Mouse (Mus musculus): Measurements from ENCODE around the gene 4930449I24Rik.
"Not testable (repeated sequence)": the region's sequence is repeated elsewhere in the genome, so short reads cannot be mapped to it uniquely, and the experiment has no call there.

4930449I24Rik gene

DNA sequence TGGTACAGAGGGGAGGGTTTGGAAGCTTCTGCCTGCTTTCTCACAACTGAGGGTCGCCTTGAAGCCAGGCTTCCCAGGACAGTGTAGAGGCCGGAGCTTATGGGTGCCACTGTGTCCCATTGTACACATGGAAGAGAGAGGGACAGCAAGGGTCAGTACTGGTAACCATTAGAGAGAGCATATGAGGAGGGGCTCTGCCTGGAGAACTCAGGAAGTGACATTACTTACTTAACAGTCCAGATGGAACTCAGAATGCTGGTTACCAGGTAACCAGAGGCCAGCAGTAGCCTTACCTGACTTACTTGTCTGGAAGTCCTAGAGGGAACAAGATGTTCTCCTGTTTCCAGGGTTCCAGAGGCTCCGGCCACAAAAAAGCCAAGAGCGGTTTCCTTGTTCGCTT, at the start of gene 4930449I24Rik:
Gene 4930449I24Rik, plus strand, starts transcription at position 301 of the 400 bp plus-strand sequence.
- DNase-seq (ENCODE audit: low read depth), result not testable (repeated sequence)

DNA sequence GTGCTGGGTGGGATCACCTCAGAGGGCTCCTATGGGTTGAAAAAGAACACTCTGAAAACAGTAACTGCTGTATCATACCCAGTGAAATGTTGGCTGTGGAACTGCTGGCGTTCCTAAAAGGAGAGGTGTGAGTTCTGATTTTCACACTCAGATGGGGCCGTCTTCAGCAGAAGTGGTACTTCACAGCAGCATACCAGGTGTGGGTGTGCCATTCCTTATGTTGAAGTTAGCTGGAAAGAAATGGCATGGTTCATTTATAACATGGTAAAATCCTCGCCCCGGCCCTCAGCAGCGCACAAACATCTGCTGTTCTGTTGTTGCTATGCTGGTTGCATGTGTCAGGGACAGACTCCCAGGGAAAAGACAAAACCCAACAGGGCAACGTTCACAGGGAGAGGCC, 48.6 kb upstream of the 4930449I24Rik start:
- DNase-seq (ENCODE audit: low read depth), result no peak

DNA sequence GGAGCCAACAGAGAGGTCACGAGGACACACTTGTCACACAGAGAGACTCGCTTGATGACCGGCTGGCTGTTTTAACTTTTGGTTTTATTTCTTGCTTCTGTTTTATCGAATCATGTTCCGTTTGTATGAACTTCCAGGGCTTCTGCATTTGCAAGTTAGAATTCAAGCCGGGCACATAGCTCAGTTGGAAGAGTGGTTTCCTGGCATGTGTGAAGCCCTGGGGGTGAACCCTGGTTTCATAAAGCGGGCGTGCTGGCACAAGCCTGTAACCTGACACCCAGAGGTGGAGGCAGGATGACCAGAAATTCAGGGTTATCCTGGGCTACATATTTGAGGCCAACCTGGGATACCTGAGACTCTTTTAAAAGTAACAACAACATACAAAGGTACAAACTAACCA, 40.6 kb upstream of the 4930449I24Rik start:
- no peak for DNase-seq (ENCODE audit: low read depth)

DNA sequence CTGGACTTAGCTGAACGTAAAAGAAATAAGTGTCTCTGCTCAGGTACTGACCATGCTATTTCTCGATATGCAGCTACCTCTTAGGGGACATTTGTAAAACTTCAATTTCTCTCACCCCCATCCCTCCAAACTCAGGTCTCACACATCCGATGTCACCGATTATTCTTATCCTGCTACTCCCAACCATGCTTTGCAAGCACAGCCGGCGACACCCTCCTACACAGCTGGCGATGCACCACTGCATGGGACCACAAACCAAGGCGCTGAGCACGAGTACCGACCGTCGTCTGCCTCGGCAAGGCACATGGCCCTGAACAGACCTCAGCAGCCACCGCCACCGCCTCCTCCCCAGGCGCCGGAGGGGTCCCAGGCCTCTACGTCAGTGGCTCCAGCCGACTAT, 35.5 kb upstream of the 4930449I24Rik start:
- DNase-seq (ENCODE audit: low read depth), result no peak

DNA sequence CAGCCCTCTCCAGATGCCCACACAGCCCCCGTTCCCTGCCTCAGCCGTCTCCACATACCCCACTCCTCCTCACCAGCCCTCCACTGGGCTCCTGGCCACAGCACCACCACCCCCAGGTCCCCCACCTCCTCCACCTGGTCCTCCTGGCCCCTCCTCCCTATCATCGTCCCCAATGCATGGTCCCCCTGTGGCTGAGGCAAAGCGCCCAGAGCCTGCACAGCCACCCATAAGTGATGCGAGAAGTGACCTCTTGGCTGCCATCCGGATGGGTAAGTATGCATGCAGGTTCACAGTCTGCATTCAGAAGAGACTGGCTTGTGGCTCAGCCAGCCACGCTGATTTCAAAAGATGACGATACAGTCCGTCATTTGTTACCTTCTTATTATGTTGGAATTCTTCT, 33.9 kb upstream of the 4930449I24Rik start:
- DNase-seq (ENCODE audit: low read depth), result no peak

DNA sequence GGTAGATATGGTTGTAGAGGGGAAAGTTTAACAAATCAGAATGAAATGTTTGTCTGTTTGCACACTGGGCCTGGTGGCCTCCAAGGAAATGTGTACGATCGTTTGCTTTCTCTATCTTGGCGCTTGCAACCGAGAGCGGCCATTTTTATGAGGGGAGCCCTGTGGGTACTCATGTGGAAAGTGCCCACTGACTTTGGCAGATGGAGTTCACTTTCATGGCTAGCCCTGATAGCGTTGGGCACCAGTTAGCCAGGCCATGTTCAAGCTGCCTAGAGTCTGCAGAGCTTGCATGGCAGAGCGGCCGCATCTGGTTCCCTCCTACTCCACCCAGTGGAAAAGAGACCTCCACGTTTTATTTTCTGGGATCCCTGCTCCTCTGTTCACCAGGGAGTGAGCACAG, 31.4 kb upstream of the 4930449I24Rik start:
- no peak for DNase-seq (ENCODE audit: low read depth)

DNA sequence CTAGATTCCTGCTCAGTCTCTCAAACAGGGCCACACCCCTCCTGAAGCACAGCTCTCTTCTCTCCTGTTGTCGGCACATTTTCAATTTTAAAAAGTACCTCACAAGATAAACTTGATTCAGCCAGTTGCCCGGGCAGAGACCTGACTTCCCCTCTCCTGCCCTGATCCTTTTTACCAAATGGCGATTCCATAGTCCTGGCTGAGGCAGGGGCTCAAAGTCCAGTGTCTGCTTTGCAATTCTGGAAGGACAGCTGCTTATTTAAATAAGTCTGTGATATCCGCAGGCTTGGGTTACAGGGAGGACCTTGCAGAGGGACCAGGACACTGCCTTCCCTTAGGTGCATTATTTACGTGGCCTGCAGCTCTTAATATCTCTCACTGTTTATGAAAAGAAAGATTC, 30.9 kb upstream of the 4930449I24Rik start:
- no peak for DNase-seq (ENCODE audit: low read depth)

DNA sequence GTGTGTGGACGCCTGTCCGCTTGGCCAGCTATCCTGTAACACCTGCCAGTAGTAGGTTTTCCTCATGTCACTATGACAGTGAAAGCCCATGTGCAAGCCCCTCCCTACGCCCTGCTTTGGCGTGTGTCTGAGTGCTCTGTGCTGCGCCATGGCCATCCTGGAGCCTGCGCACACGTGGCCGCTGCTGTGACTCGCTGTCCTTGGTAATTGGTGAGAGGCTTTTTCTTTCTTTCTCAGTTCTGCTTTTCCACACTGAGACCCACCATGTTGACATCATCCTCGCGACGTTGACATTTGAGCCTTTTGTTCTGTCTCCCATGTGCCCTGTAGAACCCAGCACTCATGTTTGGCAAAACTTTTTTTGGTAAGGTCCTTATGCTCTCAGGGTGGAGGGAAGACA, 30.4 kb upstream of the 4930449I24Rik start:
- DNase-seq (ENCODE audit: low read depth), result no peak

DNA sequence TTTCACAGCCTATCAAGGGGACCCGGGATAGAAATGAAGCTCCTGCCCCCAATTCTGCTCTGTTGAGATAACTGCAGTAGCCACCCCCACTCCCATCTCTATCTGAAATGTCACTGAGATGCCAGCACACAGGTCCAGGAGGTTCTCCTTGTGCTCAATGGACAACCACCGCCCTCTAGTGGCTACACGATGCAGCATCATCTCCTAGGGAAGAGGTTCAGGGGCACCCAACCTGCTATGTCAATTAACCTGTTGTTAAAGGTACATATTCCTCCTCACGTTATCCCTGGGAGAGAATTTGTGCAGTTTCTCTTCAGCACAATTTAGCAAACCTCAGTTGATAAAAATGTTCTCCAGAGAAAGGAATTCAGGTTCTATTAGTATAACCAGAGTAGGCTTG, 22.6 kb upstream of the 4930449I24Rik start:
- DNase-seq (ENCODE audit: low read depth), result not testable (repeated sequence)

DNA sequence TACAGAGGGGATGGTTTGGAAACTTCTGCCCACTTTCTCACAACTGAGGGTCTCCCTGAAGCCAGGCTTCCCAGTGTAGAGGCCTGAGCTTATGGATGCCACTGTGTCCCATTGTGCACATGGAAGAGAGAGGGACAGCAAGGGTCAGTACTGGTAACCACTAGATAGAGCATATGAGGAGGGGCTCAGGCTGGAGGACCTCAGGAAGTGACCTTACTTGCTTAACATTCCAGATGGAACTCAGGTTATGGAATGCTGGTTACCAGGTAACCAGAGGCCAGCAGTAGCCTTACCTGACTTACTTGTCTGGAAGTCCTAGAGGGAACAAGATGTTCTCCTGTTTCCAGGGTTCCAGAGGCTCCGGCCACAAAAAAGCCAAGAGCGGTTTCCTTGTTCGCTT, 20.5 kb upstream of the 4930449I24Rik start, which contains the start of gene Gm6408:
Gene Gm6408, plus strand, starts transcription at position 301 of the 400 bp plus-strand sequence.
- DNase-seq (ENCODE audit: low read depth), result not testable (repeated sequence)

DNA sequence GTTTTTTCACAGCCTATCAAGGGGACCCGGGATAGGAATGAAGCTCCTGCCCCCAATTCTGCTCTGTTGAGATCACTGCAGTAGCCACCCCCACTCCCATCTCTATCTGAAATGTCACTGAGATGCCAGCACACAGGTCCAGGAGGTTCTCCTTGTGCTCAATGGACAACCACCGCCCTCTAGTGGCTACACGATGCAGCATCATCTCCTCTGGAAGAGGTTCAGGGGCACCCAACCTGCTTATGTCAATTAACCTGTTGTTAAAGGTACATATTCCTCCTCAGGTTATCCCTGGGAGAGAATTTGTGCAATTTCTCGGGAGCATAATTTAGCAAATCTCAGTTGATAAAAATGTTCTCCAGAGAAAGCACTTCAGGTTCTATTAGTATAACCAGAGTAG, 13.2 kb upstream of the 4930449I24Rik start:
- peak; percentile 5 for DNase-seq (ENCODE audit: low read depth)

DNA sequence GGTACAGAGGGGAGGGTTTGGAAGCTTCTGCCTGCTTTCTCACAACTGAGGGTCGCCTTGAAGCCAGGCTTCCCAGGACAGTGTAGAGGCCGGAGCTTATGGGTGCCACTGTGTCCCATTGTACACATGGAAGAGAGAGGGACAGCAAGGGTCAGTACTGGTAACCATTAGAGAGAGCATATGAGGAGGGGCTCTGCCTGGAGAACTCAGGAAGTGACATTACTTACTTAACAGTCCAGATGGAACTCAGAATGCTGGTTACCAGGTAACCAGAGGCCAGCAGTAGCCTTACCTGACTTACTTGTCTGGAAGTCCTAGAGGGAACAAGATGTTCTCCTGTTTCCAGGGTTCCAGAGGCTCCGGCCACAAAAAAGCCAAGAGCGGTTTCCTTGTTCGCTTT, 11.1 kb upstream of the 4930449I24Rik start, which contains the start of gene Gm6370:
Gene Gm6370, plus strand, starts transcription at position 301 of the 400 bp plus-strand sequence.
- not testable (repeated sequence) for DNase-seq (ENCODE audit: low read depth)

DNA sequence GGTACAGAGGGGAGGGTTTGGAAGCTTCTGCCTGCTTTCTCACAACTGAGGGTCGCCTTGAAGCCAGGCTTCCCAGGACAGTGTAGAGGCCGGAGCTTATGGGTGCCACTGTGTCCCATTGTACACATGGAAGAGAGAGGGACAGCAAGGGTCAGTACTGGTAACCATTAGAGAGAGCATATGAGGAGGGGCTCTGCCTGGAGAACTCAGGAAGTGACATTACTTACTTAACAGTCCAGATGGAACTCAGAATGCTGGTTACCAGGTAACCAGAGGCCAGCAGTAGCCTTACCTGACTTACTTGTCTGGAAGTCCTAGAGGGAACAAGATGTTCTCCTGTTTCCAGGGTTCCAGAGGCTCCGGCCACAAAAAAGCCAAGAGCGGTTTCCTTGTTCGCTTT, 11.6 kb downstream of the 4930449I24Rik start, which contains the start of gene Gm3402:
Gene Gm3402, plus strand, starts transcription at position 301 of the 400 bp plus-strand sequence.
- not testable (repeated sequence) for DNase-seq (ENCODE audit: low read depth)

DNA sequence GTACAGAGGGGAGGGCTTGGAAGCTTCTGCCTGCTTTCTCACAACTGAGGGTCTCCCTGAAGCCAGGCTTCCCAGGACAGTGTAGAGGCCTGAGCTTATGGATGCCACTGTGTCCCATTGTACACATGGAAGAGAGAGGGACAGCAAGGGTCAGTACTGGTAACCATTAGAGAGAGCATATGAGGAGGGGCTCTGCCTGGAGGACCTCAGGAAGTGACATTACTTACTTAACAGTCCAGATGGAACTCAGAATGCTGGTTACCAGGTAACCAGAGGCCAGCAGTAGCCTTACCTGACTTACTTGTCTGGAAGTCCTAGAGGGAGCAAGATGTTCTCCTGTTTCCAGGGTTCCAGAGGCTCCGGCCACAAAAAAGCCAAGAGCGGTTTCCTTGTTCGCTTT, 23.3 kb downstream of the 4930449I24Rik start, which contains the start of gene Gm3404:
Gene Gm3404, plus strand, starts transcription at position 301 of the 400 bp plus-strand sequence.
- DNase-seq (ENCODE audit: low read depth), result not testable (repeated sequence)

DNA sequence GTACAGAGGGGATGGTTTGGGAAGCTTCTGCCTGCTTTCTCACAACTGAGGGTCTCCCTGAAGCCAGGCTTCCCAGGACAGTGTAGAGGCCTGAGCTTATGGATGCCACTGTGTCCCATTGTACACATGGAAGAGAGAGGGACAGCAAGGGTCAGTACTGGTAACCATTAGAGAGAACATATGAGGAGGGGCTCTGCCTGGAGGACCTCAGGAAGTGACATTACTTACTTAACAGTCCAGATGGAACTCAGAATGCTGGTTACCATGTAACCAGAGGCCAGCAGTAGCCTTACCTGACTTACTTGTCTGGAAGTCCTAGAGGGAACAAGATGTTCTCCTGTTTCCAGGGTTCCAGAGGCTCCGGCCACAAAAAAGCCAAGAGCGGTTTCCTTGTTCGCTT, 35.1 kb downstream of the 4930449I24Rik start, which contains the start of gene Gm3409:
Gene Gm3409, plus strand, starts transcription at position 301 of the 400 bp plus-strand sequence.
- DNase-seq (ENCODE audit: low read depth), result not testable (repeated sequence)
